Mouse (Mus musculus) embryonic fibroblast, embryonic 13.5 days (primary cell): ENCODE measurements around the gene Btbd11.

Source experiments
- CTCF ChIP-seq: IDR thresholded peaks from 2 replicates; pipeline ENCODE4 v1.5.1; 2011; ENCODE audit warnings: mild to moderate bottlenecking, control low read depth, low read length, moderate library complexity, borderline replicate concordance; ENCODE audit not compliant: insufficient read depth
- POLR2A ChIP-seq: IDR thresholded peaks from 2 replicates; pipeline ENCODE4 v1.6.1; 2011; ENCODE audit warnings: low read depth, mild to moderate bottlenecking, control low read depth, low read length, moderate library complexity

- TF ChIP-seq CTCF (no peak), POLR2A (no peak)
Measured at GRCm38 (mm10) chr10:85639581-85639980, 253.0 kb downstream of the Btbd11 start.
